Mouse (Mus musculus) heart, postnatal 0 days (tissue): ENCODE results near the gene Bmp2k.

Source experiments
- CTCF ChIP-seq: IDR thresholded peaks from 2 replicates; pipeline ENCODE4 v1.5.1; 2016; ENCODE audit warnings: antibody characterized with exemption, control low read depth, low read depth
- EP300 ChIP-seq: IDR thresholded peaks from 2 replicates; pipeline ENCODE4 v1.6.1; 2016; ENCODE audit warnings: antibody characterized with exemption, low read depth

DNA sequence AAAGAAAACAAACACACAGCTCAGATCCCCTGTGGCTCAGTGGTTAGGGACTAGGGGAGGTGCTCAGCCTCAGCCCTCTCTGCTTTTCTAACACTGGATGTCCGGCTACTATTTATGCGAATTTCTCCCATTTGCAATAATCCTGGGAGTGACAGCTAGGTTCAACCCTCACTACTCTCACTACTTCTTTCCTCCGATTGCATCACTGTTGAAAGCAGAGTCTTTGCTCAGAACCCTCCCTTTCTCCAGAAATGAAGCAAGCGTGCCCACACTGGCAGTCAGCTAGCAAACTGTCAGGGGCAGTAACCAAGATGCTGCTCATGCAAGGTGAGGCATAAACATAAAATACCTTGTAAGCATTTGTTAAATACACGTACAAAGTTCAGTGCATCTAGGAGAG lies 110.8 kb downstream of the Bmp2k start:
- TF ChIP-seq CTCF, result no peak
- no peak for TF ChIP-seq EP300
